8 mouse cellular contexts compared by ENCODE assay signal in the genomic region with DNA sequence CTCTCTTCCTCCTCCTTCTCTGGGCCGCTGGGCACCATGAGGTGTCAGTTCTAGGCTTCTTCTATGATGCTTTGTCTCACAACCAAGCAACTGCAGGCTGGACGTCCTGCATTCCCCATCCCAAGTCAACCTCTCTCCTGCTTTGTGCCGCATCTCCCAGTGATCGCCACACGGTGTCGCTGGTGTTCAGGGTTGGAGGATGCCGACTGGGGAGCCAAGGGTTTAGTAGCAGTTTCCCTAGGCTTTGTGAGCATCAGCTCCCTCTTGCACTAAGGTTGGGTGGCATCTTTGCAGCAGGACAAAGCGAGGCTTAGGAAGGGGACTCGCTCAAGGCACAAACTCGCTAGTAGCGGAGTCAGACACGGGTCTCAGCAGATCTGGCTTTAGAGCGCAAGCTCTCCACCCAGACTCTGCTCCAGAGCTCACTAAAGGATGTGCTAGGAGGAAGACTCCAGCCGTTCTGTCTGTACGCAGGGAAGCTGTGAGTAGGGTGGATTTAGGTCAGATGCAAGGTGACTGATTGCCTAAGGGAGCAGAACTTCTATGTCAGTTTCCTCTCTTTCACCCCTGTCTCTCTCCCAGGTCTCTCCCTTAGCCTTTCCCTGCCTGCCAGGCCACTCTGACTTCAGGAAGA. TPM values are rescaled to one million over a fixed set of nuclear protein-coding genes. Genes with fewer than 3 reads are reported as not detected.
DNase-seq lines count a peak whose midpoint lies in the region; ATAC-seq and TF ChIP-seq lines count a peak whose summit lies in the region.

No protein-coding gene starts in this region.

- H3K27ac ChIP-seq in hindbrain, postnatal 0 days = peak overlapping the region; percentile 52

- no peaks in the 10 kb centered on the region for H3K36me3 ChIP-seq in hindbrain, postnatal 0 days (ENCODE audit: insufficient read depth, low read length)

- no peak overlapping the region for H3K4me3 ChIP-seq in hindbrain, postnatal 0 days (ENCODE audit: low read length)

- H3K9ac ChIP-seq in hindbrain, postnatal 0 days (replicated peaks; ENCODE audit: low read length) = no peak overlapping the region

- H3K27me3 ChIP-seq in hindbrain, postnatal 0 days (ENCODE audit: insufficient read depth, low read length) = no peaks in the 10 kb centered on the region

- H3K9me3 ChIP-seq in hindbrain, postnatal 0 days (ENCODE audit: low read length) = no peaks in the 10 kb centered on the region

- WGBS in hindbrain, postnatal 0 days = 6% methylated on average over 15 of the region's 15 CpGs

- ATAC-seq in common myeloid progenitor, adult 5-6 weeks (replicated peaks; ENCODE audit: low read depth, poor library complexity, severe bottlenecking) = peak; percentile 93
- ATAC-seq in hindbrain, postnatal 0 days = peak; percentile 79
- ATAC-seq in megakaryocyte, adult 5-6 weeks (ENCODE audit: poor library complexity, severe bottlenecking) = peak; percentile 92

- peak; percentile 93 for DNase-seq in ZHBTc4 (ENCODE audit: low read depth, low spot score)
- peak; percentile 48 to 63 for DNase-seq in gastrocnemius, adult 8-10 months (ENCODE audit: low spot score in 2 of 2)
- peak; percentile 90 for DNase-seq in hindbrain, postnatal 0 days (ENCODE audit: low spot score)
- DNase-seq in left cerebral cortex, adult 11 months (ENCODE audit: low spot score) = peak; percentile 58
- peak; percentile 85 for DNase-seq in retina, postnatal 7 days (ENCODE audit: low read depth, low spot score)
- DNase-seq in thymus, postnatal 4 days = peak; percentile 92

- H3K4me2 ChIP-seq in hindbrain, postnatal 0 days (ENCODE audit: low read depth, low read length) = no peak overlapping the region

- H3K4me1 ChIP-seq in hindbrain, postnatal 0 days (ENCODE audit: insufficient read depth, low read length) = peaks cover 4% of the 10 kb centered on the region; the same call in 1 of the 2 replicates

- TF ChIP-seq CTCF in hindbrain, postnatal 0 days (IDR thresholded peaks at IDR 0.05; ENCODE audit: low read depth) = peak; percentile 99

RNA-seq across cellular contexts. Expression of a gene that starts 15.3 kb away (rescaled TPM):
- total RNA-seq in common myeloid progenitor, adult 5-6 weeks (2017) = 8.4 and 17.2 TPM in 2 replicates
- total RNA-seq in gastrocnemius, adult 8-10 months (2022) = 10 to 100 TPM; 11.6 to 19.1 (median 15.1) TPM
- 39.9 and 56.5 TPM in 2 replicates for total RNA-seq in hindbrain, postnatal 0 days (2014; rRNA removed)
- 99.7 and 102 TPM in 2 replicates for polyA plus RNA-seq in hindbrain, postnatal 0 days (2015; fragmentation: Nextera tagmentation; extraction: Ambion mirVana)
- 21.9 and 25.3 TPM in 2 replicates for total RNA-seq in megakaryocyte, adult 5-6 weeks (2015)
- 3.6 and 5.9 TPM in 2 replicates for total RNA-seq in megakaryocyte, adult 5-6 weeks (2017)

RNA-seq across cellular contexts. Expression of a gene that starts 15.6 kb away (rescaled TPM):
- total RNA-seq in common myeloid progenitor, adult 5-6 weeks (2017) = 0.09 TPM in 1 of 2 replicates, not detected in the other
- not detected for total RNA-seq in gastrocnemius, adult 8-10 months (2022)
- 42.3 and 44.9 TPM in 2 replicates for total RNA-seq in hindbrain, postnatal 0 days (2014; rRNA removed)
- 7.2 TPM in 2 replicates for polyA plus RNA-seq in hindbrain, postnatal 0 days (2015; fragmentation: Nextera tagmentation; extraction: Ambion mirVana)
- not detected in 2 replicates for total RNA-seq in megakaryocyte, adult 5-6 weeks (2015)
- 0.04 TPM in 1 of 2 replicates, not detected in the other for total RNA-seq in megakaryocyte, adult 5-6 weeks (2017)

RNA-seq across cellular contexts. Expression of a gene that starts 27.0 kb away (rescaled TPM):
- total RNA-seq in common myeloid progenitor, adult 5-6 weeks (2017) = 23.6 and 31.2 TPM in 2 replicates
- total RNA-seq in gastrocnemius, adult 8-10 months (2022) = 10 to 100 TPM; 11.8 to 15.2 (median 13.8) TPM
- total RNA-seq in hindbrain, postnatal 0 days (2014; rRNA removed) = 6.2 and 7.6 TPM in 2 replicates
- polyA plus RNA-seq in hindbrain, postnatal 0 days (2015; fragmentation: Nextera tagmentation; extraction: Ambion mirVana) = 9.9 and 10.4 TPM in 2 replicates
- total RNA-seq in megakaryocyte, adult 5-6 weeks (2015) = 13.8 and 19.0 TPM in 2 replicates
- total RNA-seq in megakaryocyte, adult 5-6 weeks (2017) = 31.9 and 36.0 TPM in 2 replicates

RNA-seq across cellular contexts. Expression of a gene that starts 37.1 kb away (rescaled TPM):
- total RNA-seq in common myeloid progenitor, adult 5-6 weeks (2017) = 2.9 and 7.1 TPM in 2 replicates
- 10 to 100 TPM; 44.3 to 53.2 (median 47.5) TPM for total RNA-seq in gastrocnemius, adult 8-10 months (2022)
- total RNA-seq in hindbrain, postnatal 0 days (2014; rRNA removed) = 23.7 and 36.3 TPM in 2 replicates
- 23.8 and 24.0 TPM in 2 replicates for polyA plus RNA-seq in hindbrain, postnatal 0 days (2015; fragmentation: Nextera tagmentation; extraction: Ambion mirVana)
- 29.3 and 30.8 TPM in 2 replicates for total RNA-seq in megakaryocyte, adult 5-6 weeks (2015)
- total RNA-seq in megakaryocyte, adult 5-6 weeks (2017) = 13.5 and 16.8 TPM in 2 replicates

RNA-seq across cellular contexts. Expression of a gene that starts 45.4 kb away (rescaled TPM):
- 1.4 and 3.0 TPM in 2 replicates for total RNA-seq in common myeloid progenitor, adult 5-6 weeks (2017)
- total RNA-seq in gastrocnemius, adult 8-10 months (2022) = 10 to 100 TPM in 1 of 4 experiments, 1 to 10 TPM in 3; 7.3 to 11.0 (median 8.3) TPM
- 199 and 200 TPM in 2 replicates for total RNA-seq in hindbrain, postnatal 0 days (2014; rRNA removed)
- 118 and 122 TPM in 2 replicates for polyA plus RNA-seq in hindbrain, postnatal 0 days (2015; fragmentation: Nextera tagmentation; extraction: Ambion mirVana)
- 0.93 TPM in 1 of 2 replicates, not detected in the other for total RNA-seq in megakaryocyte, adult 5-6 weeks (2015)
- 0.61 and 0.77 TPM in 2 replicates for total RNA-seq in megakaryocyte, adult 5-6 weeks (2017)

Comparison
In these comparisons a context has a peak if more than half of its experiments do, and no peak if none do; other contexts are left out.
1. RNA of a gene that starts 15.6 kb away (total RNA-seq): 42.3 to 44.9 TPM in hindbrain, postnatal 0 days; 0.09 TPM in common myeloid progenitor, adult 5-6 weeks, not detected in gastrocnemius, adult 8-10 months and 0.04 TPM in megakaryocyte, adult 5-6 weeks; every median in the first group is over 10 times any median in the second.
2. Peak in every context shown above with its lines, with median percentiles within 50 percentile points of each other: DNase-seq and ATAC-seq.